Mouse (Mus musculus) liver, postnatal 0 days (tissue): ENCODE results near the gene C8a.

Experiments used
- CTCF ChIP-seq: sonication (generic); IDR thresholded peaks from 2 replicates; pipeline ENCODE4 v1.5.1; 2016; ENCODE audit warnings: antibody characterized with exemption, low read depth
- EP300 ChIP-seq: IDR thresholded peaks from 2 replicates; pipeline ENCODE4 v1.6.1; 2016; ENCODE audit warnings: antibody characterized with exemption, low read depth, mild to moderate bottlenecking

GRCm38 (mm10) chr4:104894004-104894734, 18.0 kb upstream of the C8a start:
- no peak for TF ChIP-seq EP300
- peak; percentile 87 for TF ChIP-seq CTCF
